Mouse (Mus musculus) NIH3T3 (cell line): Measurements from ENCODE around the gene Papss1.
"Not testable (repeated sequence)": the region's sequence is repeated elsewhere in the genome, so short reads cannot be mapped to it uniquely, and the experiment has no call there.

Source experiments
- DNase-seq: peaks from one replicate; pipeline ENCODE4 v3.0.0-alpha.2; 2012; ENCODE audit warnings: low read depth

Papss1 gene

DNA sequence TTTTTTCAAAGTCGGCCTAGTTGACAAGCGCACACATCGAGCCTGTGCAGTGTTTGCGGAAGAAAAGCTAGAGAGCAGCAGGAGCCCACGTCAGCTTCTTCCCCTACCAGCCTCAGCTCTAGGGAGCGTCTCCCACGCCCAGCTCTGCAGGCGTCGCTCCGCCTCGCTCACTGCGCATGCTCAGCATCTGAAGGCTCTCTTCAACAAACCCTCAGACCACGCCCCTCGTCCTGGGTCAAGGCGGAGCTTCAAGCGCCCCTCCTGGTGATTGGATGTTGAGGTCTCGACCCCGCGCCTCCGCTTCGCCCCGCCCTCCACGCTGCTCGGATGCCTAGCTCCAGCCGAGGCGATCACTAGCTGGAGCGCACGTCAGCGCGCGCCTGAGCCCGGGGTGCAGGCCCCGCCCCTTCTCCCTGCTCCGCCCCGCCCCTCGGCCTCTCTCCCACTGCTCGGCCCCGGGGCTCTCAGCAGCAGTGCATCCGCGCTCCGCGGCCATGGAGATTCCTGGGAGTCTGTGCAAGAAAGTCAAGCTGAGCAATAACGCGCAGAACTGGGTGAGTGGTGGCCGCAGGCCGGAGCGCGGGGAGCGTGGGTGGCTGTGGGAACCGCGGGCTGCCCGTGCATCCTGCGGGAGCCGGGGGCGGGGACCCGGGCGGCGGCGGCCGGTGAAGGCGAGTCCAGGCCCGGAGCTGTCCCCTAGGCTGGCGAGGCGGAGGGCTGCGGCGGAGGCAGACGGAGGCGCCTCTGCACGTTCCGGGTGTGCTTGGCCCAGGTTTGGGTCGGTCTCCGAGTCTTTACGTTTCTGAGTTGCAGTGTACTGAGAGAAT, at the start of gene Papss1:
Gene Papss1, plus strand, starts transcription at position 339 of the 827 bp plus-strand sequence.
- DNase-seq: peak; percentile 100

DNA sequence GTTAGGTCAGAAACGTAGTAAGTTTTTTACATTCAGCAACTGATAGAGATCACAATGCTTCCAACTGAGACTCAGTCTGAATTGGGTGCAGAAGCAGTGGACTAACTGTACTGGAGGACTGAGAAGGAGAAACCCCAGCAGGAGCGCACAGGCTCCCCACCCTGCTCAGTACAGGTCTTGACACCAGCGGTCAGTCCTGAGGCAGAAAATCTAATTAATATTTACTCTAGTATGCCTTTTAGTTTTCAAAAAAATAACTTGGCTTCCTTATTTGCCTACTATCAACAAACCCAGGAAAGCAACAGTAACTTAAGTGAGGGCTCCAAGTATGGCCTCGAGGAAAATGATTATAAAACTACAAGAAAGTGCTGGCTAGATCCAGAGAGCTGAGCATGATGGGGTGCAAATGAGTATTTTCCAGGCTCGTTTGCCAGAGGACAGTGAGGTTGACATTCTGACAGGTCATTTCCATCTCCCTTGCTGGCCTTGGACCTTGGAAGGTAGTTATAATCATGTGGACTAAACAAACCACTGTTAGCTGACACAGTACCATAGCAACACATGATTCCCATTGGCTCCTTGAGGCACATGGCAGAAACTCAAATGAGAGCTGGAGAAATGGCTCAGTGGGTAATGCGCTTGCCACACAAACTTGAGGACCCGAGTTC, 48.1 kb upstream of the Papss1 start:
- DNase-seq: no peak

DNA sequence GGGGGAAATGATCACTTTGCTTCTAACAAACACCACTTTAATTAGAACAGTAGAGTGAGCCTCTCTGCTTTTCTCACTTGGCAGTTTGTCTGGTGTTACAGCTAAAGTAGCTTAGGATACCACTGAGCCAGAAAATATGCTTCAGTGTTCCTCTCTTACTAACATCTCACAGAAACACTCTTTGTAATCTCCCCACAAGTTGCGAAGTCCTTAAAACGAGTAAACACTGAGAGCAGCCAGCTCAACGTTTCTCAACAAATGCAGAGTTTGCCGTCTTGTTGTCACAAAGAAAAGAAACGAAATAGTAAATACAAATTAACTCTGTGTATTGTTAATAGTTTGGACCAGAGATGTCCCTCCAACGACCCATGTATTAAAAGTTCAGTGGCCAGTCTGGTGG, 46.8 kb upstream of the Papss1 start:
- DNase-seq: no peak

GRCm38 (mm10) chr3:131521206-131521605, 43.4 kb upstream of the Papss1 start:
- no peak for DNase-seq

DNA sequence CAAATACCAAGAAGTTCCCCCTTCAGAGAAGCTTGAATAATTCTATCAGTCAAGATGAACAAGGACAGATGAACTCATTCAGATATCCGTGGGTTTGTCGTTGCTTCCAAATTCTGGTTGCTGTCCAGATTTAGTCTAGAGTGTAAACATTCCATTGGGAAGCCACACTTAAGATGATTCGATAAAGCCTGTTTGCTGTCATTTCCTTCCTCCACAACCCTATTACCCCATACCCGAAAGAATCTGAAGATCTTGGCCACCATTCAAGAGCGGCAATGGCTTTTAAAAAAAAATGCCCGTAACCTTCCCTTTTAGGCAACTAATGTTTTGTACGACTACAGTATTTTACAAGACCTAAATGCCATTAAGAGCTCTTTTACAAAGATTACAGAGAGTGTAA, 42.3 kb upstream of the Papss1 start:
- peak; percentile 70 for DNase-seq

- DNase-seq: no peak
Measured at GRCm38 (mm10) chr3:131523749-131524148, 40.8 kb upstream of the Papss1 start.

DNA sequence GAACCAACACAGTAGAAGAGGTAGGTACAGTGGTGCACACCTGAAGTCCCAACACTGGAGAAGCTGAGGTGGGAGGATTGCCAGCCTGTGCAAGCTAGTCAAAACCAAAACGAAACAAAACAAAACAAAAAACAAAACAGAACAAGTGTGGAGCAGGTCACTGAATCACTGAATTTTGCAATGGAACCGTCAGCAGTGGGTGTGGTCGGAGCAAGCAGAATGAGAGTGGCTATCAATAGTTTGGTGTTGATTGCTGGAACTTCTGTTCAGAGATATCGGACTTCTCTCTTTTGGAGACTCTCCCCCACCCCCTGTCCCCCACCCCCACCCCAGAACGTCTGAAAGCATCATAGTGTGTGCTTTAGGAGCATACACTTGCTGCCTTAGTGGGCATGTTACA, 40.4 kb upstream of the Papss1 start:
- DNase-seq: peak; percentile 23

GRCm38 (mm10) chr3:131524779-131525178, 39.8 kb upstream of the Papss1 start:
- DNase-seq: no peak

DNA sequence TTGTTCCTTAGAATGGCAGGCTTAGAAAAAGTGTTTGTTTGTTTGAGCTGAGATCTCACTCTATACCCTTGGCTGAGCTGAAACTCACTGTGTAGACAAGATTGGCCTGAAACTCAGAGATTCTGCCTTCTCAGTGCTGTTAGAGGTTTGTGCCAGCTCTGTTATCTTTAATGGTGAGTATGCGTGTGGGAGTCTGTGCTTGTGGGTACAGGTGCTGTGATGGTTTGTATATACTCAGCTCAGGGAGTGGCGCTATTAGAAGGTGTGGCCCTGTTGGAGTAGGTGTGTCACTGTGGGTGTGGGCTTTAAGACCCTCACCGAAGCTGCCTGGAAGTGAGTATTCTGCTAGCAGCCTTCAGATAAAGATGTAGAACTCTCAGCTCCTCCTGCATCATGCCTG, 39.3 kb upstream of the Papss1 start:
- DNase-seq: no peak

DNA sequence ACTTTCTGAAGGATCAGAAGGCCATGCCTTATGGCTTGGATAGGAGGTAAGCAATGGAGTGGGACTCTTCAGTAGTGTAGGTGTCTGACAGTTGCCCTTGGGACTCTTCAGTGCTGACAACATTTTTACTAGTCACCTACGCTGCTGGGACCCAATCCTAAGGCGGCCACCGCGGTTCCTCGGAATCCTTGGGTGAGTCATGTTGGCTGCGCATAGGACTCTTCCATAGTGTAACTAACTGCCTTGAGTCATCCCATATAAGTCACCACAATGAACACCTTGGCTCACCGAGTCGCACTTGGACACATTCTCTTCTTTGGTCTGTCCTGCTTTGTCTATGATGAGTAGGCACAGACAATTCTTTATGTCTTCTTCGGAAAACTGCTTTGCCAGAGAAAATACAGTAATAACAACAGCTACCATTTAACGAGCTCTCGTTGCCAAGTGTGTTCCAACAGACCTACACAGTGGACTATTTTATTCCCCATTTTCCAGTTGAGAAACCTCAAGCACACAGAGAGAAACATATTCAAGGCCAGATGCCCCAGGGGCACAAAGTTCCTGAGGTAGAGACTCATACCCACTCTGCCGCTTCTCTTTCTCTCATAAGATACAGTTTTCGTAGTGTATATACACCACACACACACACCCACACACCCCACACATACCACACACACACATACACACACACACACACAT, 23.2 kb upstream of the Papss1 start:
- no peak for DNase-seq

DNA sequence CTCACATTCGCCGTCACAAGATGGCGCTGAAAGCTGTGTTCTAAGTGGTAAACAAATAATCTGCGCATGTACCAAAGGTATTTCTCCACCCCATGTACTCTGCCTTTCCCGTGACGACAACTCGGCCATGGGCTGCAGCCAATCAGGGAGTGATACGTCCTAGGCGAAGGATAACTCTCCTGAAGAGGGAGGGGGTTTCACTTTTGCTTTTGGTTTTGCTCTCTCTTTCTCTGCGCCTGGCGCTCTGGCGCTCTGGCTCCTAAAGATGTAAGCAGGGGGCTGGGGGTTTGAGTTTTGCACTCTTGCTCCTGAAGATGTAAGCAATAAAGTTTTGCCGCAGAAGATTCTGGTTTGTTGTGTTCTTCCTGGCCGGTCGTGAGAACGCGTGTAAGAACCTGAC, 17.0 kb upstream of the Papss1 start:
- DNase-seq: not testable (repeated sequence)

GRCm38 (mm10) chr3:131550046-131550445, 14.5 kb upstream of the Papss1 start:
- peak; percentile 63 for DNase-seq

DNA sequence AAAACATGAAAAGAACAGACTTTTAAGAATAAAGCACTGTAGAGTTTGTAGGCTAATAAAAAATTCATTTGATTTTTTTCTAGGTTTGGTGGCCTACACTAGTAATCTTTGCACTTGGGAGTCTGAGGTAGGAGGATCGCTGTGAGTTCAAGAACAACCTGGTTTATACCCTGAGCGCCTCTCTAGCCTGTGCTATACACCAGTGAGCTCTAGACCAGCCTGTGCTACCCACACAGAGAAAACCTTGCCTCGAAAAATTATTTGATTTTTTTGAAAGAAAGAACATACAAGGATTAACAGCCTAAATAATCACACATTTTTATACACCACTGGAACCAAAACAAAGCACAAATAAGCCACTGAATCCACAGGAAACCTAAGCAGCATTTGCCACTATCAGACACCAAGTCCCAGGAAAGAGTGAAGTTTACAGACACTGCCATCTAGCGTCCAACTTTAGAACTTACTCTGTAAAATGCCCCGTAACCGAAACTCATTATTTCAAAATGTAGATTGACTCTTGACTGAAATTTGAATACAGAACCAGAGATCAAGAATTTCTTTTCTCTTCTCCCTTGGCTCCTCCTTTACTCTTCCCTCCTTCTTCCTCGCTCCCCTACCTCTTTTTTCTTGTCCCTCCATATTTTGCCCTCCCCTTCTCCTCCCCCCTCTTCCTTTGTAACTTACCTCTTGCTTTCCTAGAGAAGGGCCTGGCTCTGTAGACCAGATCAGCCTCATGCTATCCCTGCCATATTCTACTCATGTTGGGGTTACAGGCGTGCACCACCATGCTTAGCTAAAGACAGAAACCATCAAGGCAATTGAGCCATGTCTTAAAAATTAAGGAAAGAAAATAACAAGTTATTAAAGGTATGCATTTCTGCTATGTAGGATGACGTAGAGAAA, 12.0 kb upstream of the Papss1 start:
- peak; percentile 86 for DNase-seq

DNA sequence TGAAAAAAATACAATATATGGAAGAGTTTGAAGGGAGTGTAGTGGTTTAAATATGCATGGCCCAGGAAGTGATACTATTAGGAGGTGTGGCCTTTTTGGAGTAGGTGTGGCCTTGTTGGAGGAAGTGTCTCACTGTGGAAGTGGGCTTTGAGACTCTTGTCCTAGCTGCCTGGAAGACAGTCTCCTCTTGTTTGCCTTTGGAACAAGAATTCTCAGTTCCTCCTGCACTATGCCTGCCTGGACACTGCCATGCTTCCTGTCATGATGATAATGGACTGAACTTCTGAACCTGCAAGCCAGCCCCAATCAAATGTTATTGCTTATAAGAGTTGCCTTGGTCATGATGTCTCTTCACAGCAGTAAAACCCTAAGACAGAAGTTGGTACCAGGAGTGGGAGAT, 8.8 kb upstream of the Papss1 start:
- no peak for DNase-seq

DNA sequence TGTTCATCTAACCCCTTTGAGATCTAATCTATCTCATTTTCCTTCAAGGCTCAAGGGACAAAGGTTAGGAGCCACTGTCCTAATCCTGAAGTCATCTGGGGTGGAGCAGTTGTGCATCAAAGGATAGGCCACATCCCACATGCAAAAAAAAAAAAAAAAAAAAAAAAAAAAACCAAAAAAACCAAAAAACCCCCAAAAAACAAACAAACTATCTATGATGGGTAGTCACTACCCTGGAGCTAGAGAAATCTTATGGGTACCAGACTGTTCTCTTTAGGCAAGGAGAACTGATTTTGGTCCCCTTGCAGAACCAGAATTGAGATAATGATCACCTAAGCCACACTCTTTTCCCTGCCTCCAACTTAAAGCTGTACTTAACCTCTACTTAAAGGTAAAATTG, 3.0 kb upstream of the Papss1 start:
- no peak for DNase-seq

GRCm38 (mm10) chr3:131565257-131565610, 666 bp downstream of the Papss1 start:
- peak; percentile 67 for DNase-seq

DNA sequence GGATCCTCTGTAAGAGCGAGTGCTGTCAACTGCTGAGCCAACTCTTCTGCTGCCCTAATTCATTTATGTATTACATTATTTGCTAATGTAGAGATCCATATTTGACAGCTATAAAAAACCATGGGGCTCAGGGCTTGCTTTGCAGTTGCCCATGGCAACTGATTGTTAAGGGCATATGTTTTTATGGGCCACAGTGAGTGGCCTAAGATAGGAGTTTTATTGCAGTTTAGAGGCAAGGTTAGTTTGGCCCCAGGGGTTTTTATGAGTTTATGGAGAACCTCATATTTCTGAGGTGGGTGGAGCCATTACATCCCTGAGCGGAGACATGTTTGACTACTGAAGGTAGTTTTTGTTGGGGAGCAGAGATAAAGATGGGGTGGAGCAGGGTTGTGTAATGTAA, 1.7 kb downstream of the Papss1 start:
- DNase-seq: peak; percentile 21

DNA sequence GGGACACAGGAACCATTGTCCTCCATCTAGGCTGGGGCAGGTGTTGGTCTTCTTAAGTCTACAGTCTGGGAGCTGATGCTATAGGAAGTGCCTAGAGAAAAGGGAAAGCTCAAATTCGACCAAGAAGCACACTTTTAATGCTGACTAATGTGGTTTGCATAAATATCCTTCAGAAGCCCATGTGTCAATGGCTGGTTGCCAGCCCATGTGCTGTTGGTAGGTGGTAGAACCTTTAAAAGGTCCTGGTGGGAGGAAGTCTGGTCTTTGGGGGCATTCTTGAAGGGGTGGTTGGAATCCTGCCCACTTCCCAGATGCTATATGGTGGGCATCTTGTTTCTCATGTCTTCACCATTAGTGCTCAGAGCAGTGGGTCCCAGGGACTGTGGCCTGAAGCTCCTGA, 5.9 kb downstream of the Papss1 start:
- DNase-seq: peak; percentile 38

- no peak for DNase-seq
Measured at GRCm38 (mm10) chr3:131573555-131573954, 9.0 kb downstream of the Papss1 start.

GRCm38 (mm10) chr3:131578434-131579104, 14.0 kb downstream of the Papss1 start:
- no peak for DNase-seq

GRCm38 (mm10) chr3:131580040-131580439, 15.5 kb downstream of the Papss1 start:
- DNase-seq: no peak
